1 mouse cellular context compared by ENCODE assay signal in the genomic region with DNA sequence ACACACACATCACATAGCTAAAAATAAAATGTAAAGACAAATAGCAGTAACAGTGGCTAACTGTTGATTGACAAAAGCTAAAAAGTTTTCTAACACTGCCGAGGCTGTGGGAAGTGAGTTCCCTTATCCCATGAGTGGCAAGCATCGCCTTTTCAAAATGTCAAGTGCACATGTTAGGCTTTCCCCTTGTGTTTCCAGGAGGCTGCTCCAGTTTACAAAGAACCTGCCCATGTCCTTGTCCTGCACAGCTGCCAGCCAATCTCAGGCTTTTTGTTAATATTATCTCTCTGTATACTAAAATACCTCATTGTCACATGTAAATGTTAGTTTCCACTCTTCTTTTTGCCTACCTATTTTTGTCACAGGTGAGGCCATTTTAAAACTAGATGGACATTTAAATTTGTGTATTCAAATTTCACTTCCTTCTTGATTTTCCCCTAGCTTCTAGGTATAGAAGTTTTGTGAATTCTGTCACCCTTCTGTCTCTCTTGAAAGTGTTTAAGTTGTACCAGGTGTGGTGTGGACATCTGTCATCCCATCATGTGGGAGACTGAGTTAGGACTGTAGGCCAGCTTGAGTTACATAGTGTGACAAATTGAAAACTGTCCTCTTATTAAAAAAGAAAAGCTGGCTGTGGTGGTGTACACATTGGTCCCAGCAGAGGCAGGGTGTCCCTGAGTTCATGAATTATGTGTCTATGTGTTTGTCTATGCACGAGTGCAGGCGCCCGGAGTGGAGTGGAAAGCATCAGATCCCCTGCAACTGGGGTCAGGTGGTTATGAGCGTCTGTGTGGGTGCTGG.
TF ChIP-seq lines count a peak whose summit lies in the region.

No protein-coding gene starts in this region.

TF ChIP-seq in ES-E14, 5 proteins besides CTCF, POLR2A, EP300 and RAD21:
- TF ChIP-seq CHD2 (IDR thresholded peaks at IDR 0.05; ENCODE audit: low read depth, low read length) (no peak), ZNF384 (IDR thresholded peaks at IDR 0.05; ENCODE audit: low read depth, low read length) (no peak), HCFC1 (IDR thresholded peaks at IDR 0.05; ENCODE audit: borderline replicate concordance, insufficient read depth, low read length) (no peak), ZC3H11A (IDR thresholded peaks at IDR 0.05; ENCODE audit: borderline replicate concordance, low read depth, low read length) (no peak), MAFK (IDR thresholded peaks at IDR 0.05; ENCODE audit: insufficient read depth, low read depth, low read length) (no peak)
TF ChIP-seq in ES-E14: peak in this region for 0.
